Mouse (Mus musculus): ENCODE measurements around the gene Bcat1. TPM values are rescaled to one million over a fixed set of nuclear protein-coding genes. Genes with fewer than 3 reads are reported as not detected.
A peak's percentile ranks its signal among the peaks of the same experiment; 100 is the strongest.

Bcat1 gene
- polyA plus RNA-seq, 2 experiments = 10.9 to 34.0 TPM

DNA sequence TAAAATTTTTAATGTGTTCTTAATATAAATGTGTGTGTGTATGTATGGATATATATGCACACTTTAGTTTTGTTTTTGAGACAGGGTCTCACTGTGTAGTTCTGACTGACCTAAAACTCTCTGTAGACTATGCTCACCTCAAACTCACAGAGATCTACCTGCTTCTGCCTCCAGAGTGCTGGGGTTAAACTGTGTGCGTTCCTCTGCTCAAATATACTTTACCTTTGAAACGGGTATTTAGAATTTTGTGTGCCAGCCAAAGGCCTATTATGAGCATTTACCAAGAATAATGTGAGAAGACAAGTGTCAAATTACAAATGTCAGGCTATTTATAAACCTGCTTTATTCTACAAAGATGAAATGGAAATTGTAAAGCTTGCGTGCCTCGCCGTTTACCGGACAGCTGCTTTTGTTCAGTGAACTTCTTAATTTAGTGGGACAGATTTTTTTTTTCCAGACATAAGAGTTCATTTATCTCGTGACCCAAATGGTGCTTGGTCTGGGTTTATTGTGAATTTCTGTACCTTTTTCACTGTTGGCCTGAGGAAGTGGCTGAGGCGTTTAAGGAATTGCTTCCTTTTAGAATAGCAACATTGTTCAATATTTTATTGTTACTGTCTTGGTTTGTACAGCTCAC, 46.6 kb upstream of the Bcat1 start:
- H3K4me3 ChIP-seq (replicated peaks; ENCODE audit: low read length) = no peak overlapping the region
- no peaks in the 10 kb centered on the region for H3K36me3 ChIP-seq (ENCODE audit: control insufficient read depth, insufficient read depth, low read length)
- no peaks in the 10 kb centered on the region for H3K9me3 ChIP-seq (ENCODE audit: control insufficient read depth, low read length)
- WGBS = 35% methylated on average over 8 of the region's 8 CpGs
- ATAC-seq (ENCODE audit: low FRiP score, low read depth) = no peak
- peak; percentile 20 for DNase-seq (ENCODE audit: low spot score)
- peaks cover 7% of the 10 kb centered on the region; the same call in 1 of the 2 replicates for H3K4me1 ChIP-seq (ENCODE audit: control insufficient read depth, insufficient read depth, low read length)
- no peaks in the 10 kb centered on the region for H3K27me3 ChIP-seq (ENCODE audit: control insufficient read depth, insufficient read depth, low read length)
- H3K9ac ChIP-seq (ENCODE audit: low read depth, low read length, severe bottlenecking) = no peak overlapping the region
- no peak overlapping the region for H3K27ac ChIP-seq (replicated peaks; ENCODE audit: low read depth, low read length)
- no peak for TF ChIP-seq POLR2A (IDR thresholded peaks at IDR 0.05; ENCODE audit: borderline replicate concordance, extremely low read depth, insufficient read depth, insufficient read length)
- no peak overlapping the region for H3K4me2 ChIP-seq (replicated peaks; ENCODE audit: low read depth, low read length, severe bottlenecking)

DNA sequence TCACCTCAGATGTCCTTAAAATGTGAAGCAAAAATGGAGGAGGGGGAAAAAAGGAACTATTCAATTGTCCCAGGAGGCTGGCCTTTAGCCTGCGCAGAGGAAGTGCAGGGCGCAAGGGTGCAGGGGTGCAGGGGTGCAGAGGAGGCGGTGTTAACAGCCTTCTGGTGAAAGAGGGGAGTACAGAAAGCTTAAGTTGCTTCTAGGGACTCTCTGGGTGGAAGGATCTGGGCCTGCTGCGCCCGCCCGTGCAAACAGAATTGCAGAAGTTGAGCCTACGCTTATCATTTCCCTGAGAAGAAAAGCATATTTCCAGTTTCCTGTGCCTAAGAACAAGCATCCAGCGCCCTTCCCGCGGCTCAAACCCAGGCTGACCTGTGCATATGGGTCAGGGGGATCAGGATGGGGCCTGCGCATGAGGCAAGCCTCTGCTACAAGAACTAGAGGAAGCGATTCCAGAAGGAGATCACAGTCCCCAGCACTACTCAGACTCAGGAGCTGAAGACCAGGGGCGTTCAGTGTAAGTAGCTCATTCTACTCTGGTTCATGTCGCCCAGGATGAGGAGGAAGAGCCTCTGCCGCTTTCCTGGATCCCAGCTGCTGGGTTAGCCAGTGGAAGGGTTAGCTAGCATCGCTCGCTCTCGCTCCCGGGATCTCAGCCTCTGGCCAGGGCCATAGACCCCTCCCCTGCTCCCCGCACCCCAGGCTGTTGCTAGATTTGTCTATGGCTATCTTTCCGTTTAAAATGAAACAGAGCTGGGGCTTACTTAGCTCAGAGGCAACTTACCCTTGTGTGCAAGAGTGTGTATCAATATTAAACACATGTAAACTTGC, 45.8 kb upstream of the Bcat1 start:
- Histone ChIP-seq H3K4me1 (ENCODE audit: control insufficient read depth, insufficient read depth, low read length) (peaks cover 7% of the 10 kb centered on the region; the same call in 1 of the 2 replicates), H3K36me3 (ENCODE audit: control insufficient read depth, insufficient read depth, low read length) (no peaks in the 10 kb centered on the region), H3K4me3 (replicated peaks; ENCODE audit: low read length) (no peak overlapping the region), H3K9ac (ENCODE audit: low read depth, low read length, severe bottlenecking) (no peak overlapping the region), H3K9me3 (ENCODE audit: control insufficient read depth, low read length) (no peaks in the 10 kb centered on the region), H3K4me2 (replicated peaks; ENCODE audit: low read depth, low read length, severe bottlenecking) (no peak overlapping the region), H3K27ac (replicated peaks; ENCODE audit: low read depth, low read length) (no peak overlapping the region), H3K27me3 (ENCODE audit: control insufficient read depth, insufficient read depth, low read length) (no peaks in the 10 kb centered on the region)
- no peak for TF ChIP-seq POLR2A (IDR thresholded peaks at IDR 0.05; ENCODE audit: borderline replicate concordance, extremely low read depth, insufficient read depth, insufficient read length)
- DNase-seq (ENCODE audit: low spot score) (no peak), ATAC-seq (ENCODE audit: low FRiP score, low read depth) (no peak)
- WGBS = 60% methylated on average over 21 of the region's 21 CpGs

DNA sequence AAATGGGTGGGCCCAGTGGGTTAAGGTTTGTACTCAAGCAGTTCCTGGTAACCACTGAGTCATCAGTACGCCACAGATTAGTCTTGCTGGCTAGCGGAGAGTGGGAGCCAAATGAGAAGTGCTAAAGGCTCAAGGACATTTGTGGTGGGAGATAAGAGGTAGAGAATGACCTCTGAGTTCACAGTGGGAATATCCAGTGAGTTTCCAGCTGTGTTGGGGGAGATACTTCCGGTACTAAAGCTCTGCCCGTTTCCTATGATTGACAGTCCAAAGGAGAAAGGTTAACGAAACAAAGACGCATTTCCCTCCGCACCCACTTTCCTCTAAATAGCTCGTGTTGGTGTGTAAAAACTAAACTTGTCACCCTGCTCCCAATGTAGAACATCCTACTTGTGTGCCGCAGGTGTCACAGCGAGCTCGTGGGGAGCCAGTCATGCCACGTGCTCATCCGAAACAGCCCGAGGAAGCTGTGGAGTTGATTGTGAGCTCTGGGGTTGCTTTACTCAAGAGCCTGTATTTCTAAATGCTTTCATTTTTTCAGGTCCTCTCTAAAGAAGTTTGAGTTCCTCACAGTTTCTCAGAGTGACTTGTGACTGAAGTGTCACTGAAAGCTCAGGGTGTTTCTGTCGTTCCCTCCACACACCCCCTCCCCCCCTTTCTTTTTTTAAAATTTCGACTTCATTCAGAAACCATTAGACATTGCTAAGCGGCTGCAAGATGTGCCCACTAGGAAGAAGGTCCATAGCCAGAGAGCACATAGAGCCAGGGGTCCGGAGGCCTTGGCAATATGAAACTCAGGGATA, 45.0 kb upstream of the Bcat1 start:
- ATAC-seq (ENCODE audit: low FRiP score, low read depth) = no peak
- Histone ChIP-seq H3K9ac (ENCODE audit: low read depth, low read length, severe bottlenecking) (no peak overlapping the region), H3K9me3 (ENCODE audit: control insufficient read depth, low read length) (no peaks in the 10 kb centered on the region), H3K36me3 (ENCODE audit: control insufficient read depth, insufficient read depth, low read length) (no peaks in the 10 kb centered on the region), H3K4me2 (replicated peaks; ENCODE audit: low read depth, low read length, severe bottlenecking) (no peak overlapping the region), H3K27ac (replicated peaks; ENCODE audit: low read depth, low read length) (no peak overlapping the region), H3K4me1 (ENCODE audit: control insufficient read depth, insufficient read depth, low read length) (peaks cover 14% of the 10 kb centered on the region), H3K4me3 (replicated peaks; ENCODE audit: low read length) (no peak overlapping the region), H3K27me3 (ENCODE audit: control insufficient read depth, insufficient read depth, low read length) (no peaks in the 10 kb centered on the region)
- DNase-seq (ENCODE audit: low spot score) = no peak
- 48% methylated on average over 18 of the region's 18 CpGs for whole genome bisulfite sequencing
- no peak for TF ChIP-seq POLR2A (IDR thresholded peaks at IDR 0.05; ENCODE audit: borderline replicate concordance, extremely low read depth, insufficient read depth, insufficient read length)

DNA sequence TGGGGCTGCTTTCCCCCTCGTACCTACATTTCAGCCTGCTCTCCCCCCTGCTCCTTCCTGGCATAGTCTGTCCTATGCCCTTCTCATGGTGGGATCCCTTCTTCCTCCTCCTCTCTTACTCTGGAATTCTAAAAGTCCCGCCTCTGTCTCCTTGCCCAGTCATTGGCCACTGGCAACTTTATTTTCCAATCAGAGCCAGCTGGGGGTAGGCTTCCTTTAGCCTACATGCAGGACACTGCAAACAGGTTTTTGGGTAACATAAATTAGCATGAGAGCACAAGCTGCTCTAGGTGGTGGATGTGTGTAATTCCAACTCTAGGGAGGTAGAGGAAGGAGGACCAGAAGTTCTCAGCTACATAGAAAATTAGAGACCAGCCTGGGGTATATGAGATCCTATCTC, 44.1 kb upstream of the Bcat1 start:
- WGBS = 65% methylated on average over 2 of the region's 2 CpGs
- H3K27me3 ChIP-seq (ENCODE audit: control insufficient read depth, insufficient read depth, low read length) = no peaks in the 10 kb centered on the region
- H3K4me2 ChIP-seq (replicated peaks; ENCODE audit: low read depth, low read length, severe bottlenecking) = no peak overlapping the region
- H3K9ac ChIP-seq (ENCODE audit: low read depth, low read length, severe bottlenecking) = no peak overlapping the region
- no peak for TF ChIP-seq POLR2A (IDR thresholded peaks at IDR 0.05; ENCODE audit: borderline replicate concordance, extremely low read depth, insufficient read depth, insufficient read length)
- H3K4me1 ChIP-seq (ENCODE audit: control insufficient read depth, insufficient read depth, low read length) = peaks cover 15% of the 10 kb centered on the region
- no peaks in the 10 kb centered on the region for H3K9me3 ChIP-seq (ENCODE audit: control insufficient read depth, low read length)
- no peak for ATAC-seq (ENCODE audit: low FRiP score, low read depth)
- no peak for DNase-seq (ENCODE audit: low spot score)
- no peak overlapping the region for H3K27ac ChIP-seq (replicated peaks; ENCODE audit: low read depth, low read length)
- no peak overlapping the region for H3K4me3 ChIP-seq (replicated peaks; ENCODE audit: low read length)
- H3K36me3 ChIP-seq (ENCODE audit: control insufficient read depth, insufficient read depth, low read length) = no peaks in the 10 kb centered on the region

DNA sequence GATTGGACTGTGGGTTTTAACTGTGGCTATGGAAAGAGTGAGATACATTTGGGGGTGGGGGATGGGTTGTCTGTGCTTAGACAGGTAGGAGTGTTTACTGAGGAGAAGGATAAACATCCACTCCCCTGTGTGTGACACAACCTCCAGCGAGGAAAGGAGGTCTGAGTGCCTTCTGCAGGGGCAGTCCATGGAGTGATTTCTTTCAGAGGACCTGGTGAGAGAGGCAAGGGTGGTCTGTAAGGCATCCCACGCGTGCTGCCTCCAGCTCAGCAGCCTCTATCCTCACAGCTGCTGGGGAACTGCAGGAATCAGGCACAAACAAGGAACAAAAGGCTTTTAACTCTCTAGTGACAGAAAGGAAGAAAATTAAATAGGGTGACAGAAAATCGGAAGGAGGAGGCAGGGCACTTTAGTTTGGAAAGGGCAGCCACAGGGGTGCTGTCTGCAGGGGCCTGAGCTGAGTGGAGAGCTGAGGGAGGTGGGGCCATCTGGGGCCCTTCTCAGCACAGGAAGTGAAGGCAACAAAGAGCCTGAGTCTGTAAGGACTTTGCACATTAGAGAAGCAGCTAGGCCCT, 40.2 kb upstream of the Bcat1 start:
- ATAC-seq (ENCODE audit: low FRiP score, low read depth) = no peak
- no peak for DNase-seq (ENCODE audit: low spot score)
- WGBS = 20% methylated on average over 4 of the region's 4 CpGs
- Histone ChIP-seq H3K4me1 (ENCODE audit: control insufficient read depth, insufficient read depth, low read length) (peaks cover 12% of the 10 kb centered on the region), H3K9me3 (ENCODE audit: control insufficient read depth, low read length) (no peaks in the 10 kb centered on the region), H3K9ac (ENCODE audit: low read depth, low read length, severe bottlenecking) (no peak overlapping the region), H3K27me3 (ENCODE audit: control insufficient read depth, insufficient read depth, low read length) (no peaks in the 10 kb centered on the region), H3K4me2 (replicated peaks; ENCODE audit: low read depth, low read length, severe bottlenecking) (no peak overlapping the region), H3K27ac (replicated peaks; ENCODE audit: low read depth, low read length) (no peak overlapping the region), H3K36me3 (ENCODE audit: control insufficient read depth, insufficient read depth, low read length) (no peaks in the 10 kb centered on the region), H3K4me3 (replicated peaks; ENCODE audit: low read length) (no peak overlapping the region)
- TF ChIP-seq POLR2A (IDR thresholded peaks at IDR 0.05; ENCODE audit: borderline replicate concordance, extremely low read depth, insufficient read depth, insufficient read length) = no peak

All from limb, embryonic 14.5 days (tissue).